Mouse (Mus musculus) hindbrain, postnatal 0 days (tissue): Measurements from ENCODE around the gene Pxmp4. TPM values are rescaled to one million over a fixed set of nuclear protein-coding genes. Genes with fewer than 3 reads are reported as not detected.

Source experiments
- ATAC-seq: fragments of 200-750 bp; cut with Nextera tagmentation; 2 replicates; pipeline ENCODE4 v1.8.0; 2017; ENCODE audit warnings: mild to moderate bottlenecking, moderate TSS enrichment, moderate library complexity
- DNase-seq: peaks from one replicate; pipeline ENCODE4 v3.0.0-alpha.2; 2015; ENCODE audit warnings: low spot score
- H3K27ac ChIP-seq: fragments of 300-500 bp; sonication (generic); 2 replicates; pipeline ENCODE4 v1.5.1; 2014; ENCODE audit warnings: mild to moderate bottlenecking
- H3K27me3 ChIP-seq: fragments of 300-500 bp; sonication (generic); 2 replicates; pipeline ENCODE4 v1.6.1; 2014; ENCODE audit warnings: low read length, mixed read lengths; ENCODE audit not compliant: insufficient read depth
- H3K36me3 ChIP-seq: fragments of 300-500 bp; sonication (generic); 2 replicates; pipeline ENCODE4 v1.6.1; 2014; ENCODE audit warnings: low read length, mixed read lengths; ENCODE audit not compliant: insufficient read depth
- H3K4me1 ChIP-seq: fragments of 300-500 bp; sonication (generic); 2 replicates; pipeline ENCODE4 v1.6.1; 2014; ENCODE audit warnings: antibody characterized with exemption, low read length, mixed read lengths; ENCODE audit not compliant: insufficient read depth
- H3K4me2 ChIP-seq: fragments of 300-500 bp; sonication (generic); 2 replicates; pipeline ENCODE4 v1.6.1; 2014; ENCODE audit warnings: low read depth, mild to moderate bottlenecking, low read length, moderate library complexity, mixed read lengths
- H3K4me3 ChIP-seq: fragments of 300-500 bp; sonication (generic); 2 replicates; pipeline ENCODE4 v1.5.1; 2014; ENCODE audit warnings: low read length
- H3K9ac ChIP-seq: fragments of 300-500 bp; sonication (generic); replicated peaks from 2 replicates; pipeline ENCODE4 v1.6.1; 2014; ENCODE audit warnings: mild to moderate bottlenecking, low read length, moderate library complexity, mixed read lengths
- H3K9me3 ChIP-seq: fragments of 300-500 bp; sonication (generic); 2 replicates; pipeline ENCODE4 v1.6.1; 2016; ENCODE audit warnings: low read length, mixed read lengths
- CTCF ChIP-seq: IDR thresholded peaks from 2 replicates; pipeline ENCODE4 v1.5.1; 2016; ENCODE audit warnings: antibody characterized with exemption, control low read depth, low read depth
- WGBS: fragments of 180-500 bp; shearing (Covaris S2); extraction: QIAGEN DNeasy Blood & Tissue Kit; methylation state at CpG from one replicate; pipeline ENCODE4 v1.1.7; 2014; 5-methylcytosine and 5-hydroxymethylcytosine counted together
- polyA plus RNA-seq: library from polyadenylated mRNA; unstranded; fragments of >200 nt; fragmentation: Nextera tagmentation; extraction: Ambion mirVana; gene quantifications from 2 replicates; pipeline ENCODE4 v1.2.1, GENCODE M21; 2015
- total RNA-seq: library from RNA; depleted of rRNA; stranded (reverse); fragments of >200 nt; gene quantifications from 2 replicates; pipeline ENCODE4 v1.2.3, GENCODE M21; 2014

Gene Pxmp4
- total and polyA plus RNA-seq, 2 experiments from 2014 or later, result 21.9 to 24.8 TPM

DNA sequence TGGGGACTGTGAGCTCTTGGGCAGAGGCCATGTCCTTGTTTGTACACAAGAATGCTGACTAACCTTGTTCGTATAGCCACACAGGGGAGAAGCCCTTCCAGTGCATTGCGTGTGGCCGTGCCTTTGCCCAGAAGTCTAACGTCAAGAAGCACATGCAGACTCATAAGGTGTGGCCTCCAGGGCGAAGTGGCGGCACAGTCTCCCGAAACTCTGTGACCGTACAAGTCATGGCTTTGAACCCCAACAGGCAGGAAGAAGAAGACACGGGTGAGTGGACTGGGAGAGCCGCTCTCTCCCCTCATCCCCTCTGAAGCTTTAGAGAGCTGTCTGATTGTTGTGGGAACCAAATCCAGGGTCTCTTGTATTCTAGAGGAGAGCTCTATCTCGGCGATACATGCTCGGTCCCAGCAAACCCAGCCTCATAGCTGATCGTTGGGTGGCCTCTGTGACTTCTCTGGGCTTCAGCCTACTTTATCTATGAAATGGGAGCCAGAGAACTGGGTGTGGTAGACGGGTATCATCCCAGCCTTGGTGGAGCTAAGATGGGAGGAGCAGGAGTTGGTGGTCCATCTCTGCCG, 28.8 kb upstream of the Pxmp4 start:
- 91% methylated on average over 16 of the region's 16 CpGs for WGBS
- Histone ChIP-seq H3K36me3 (peaks cover 26% of the 10 kb centered on the region), H3K9ac (no peak overlapping the region), H3K4me2 (no peak overlapping the region), H3K27me3 (no peaks in the 10 kb centered on the region), H3K4me1 (no peaks in the 10 kb centered on the region), H3K4me3 (no peak overlapping the region), H3K27ac (no peak overlapping the region), H3K9me3 (no peaks in the 10 kb centered on the region)
- ATAC-seq (no peak), DNase-seq (no peak)
- TF ChIP-seq CTCF, result no peak

DNA sequence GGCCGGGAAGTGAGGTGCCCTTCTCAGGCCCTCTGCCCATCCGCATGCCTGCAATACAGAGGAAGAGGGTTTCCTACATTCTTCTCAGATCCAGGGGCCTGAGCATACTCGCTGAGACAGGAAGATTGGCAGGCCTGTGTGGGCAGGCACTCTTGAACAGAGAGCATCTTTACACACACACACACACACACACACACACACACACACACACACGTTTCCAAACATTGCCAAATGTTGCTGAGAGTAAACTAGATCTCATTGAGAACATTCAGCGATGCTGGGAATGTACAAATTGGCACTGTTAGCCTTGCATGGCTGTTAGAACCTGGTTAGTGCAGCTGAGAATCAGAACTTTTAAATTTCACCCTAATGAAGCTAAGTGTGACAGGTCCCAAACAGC, 27.0 kb upstream of the Pxmp4 start:
- Histone ChIP-seq H3K36me3 (peaks cover 26% of the 10 kb centered on the region), H3K4me3 (no peak overlapping the region), H3K27ac (no peak overlapping the region), H3K4me1 (no peaks in the 10 kb centered on the region), H3K9ac (no peak overlapping the region), H3K27me3 (no peaks in the 10 kb centered on the region), H3K4me2 (no peak overlapping the region), H3K9me3 (no peaks in the 10 kb centered on the region)
- DNase-seq, result no peak
- no peak for ATAC-seq
- no peak for TF ChIP-seq CTCF
- 84% methylated on average over 5 of the region's 5 CpGs for WGBS

DNA sequence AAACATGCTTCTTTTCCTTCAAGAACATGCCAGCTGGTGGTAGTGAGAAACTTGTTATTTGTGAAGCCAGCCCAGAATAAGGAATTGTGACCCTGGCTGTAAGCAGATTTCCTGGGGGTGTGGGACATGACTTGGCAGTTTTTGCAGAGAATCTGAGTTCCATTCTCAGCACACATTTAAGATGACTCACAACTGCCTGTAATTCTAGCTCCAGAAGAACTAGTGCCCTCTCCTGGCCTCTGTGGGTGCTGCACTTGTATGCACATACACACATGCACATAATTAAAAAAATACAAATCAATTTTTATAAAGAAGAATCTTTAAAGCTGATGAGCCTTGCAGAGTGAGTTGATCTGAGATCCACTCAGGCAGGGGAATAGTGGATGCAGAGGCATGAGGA, 20.6 kb upstream of the Pxmp4 start:
- H3K9ac ChIP-seq, result no peak overlapping the region
- peaks cover 35% of the 10 kb centered on the region for H3K36me3 ChIP-seq
- no peaks in the 10 kb centered on the region for H3K27me3 ChIP-seq
- no peak for DNase-seq
- H3K9me3 ChIP-seq, result 0 out of 2 replicates have a peak, but pooled peaks cover 3% of the 10 kb centered on the region
- no peak overlapping the region for H3K4me2 ChIP-seq
- H3K4me1 ChIP-seq, result no peaks in the 10 kb centered on the region
- H3K4me3 ChIP-seq, result no peak overlapping the region
- H3K27ac ChIP-seq, result no peak overlapping the region
- ATAC-seq, result no peak
- peak; percentile 26 for TF ChIP-seq CTCF

DNA sequence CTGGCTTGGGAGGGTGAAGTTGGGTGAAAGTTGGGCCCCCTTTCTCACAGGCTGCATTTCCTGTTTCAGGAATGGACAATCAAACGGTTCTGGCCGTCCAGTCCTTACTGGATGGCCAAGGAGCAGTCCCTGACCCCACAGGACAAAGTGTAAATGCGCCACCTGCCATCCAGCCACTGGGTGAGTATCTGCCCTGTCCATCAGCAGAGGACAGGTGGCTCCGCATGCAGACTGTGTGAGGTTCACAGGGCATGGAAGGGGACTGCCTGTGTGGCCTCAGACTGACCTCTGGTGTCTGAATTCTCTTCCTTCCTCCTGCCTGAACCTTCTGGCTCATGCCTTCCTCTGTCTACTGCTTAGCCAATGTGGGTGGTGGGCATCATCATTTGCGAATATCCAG, 18.2 kb upstream of the Pxmp4 start:
- H3K4me2 ChIP-seq, result no peak overlapping the region
- no peak overlapping the region for H3K4me3 ChIP-seq
- no peak overlapping the region for H3K9ac ChIP-seq
- no peak overlapping the region for H3K27ac ChIP-seq
- no peak for TF ChIP-seq CTCF
- peaks cover 32% of the 10 kb centered on the region for H3K36me3 ChIP-seq
- ATAC-seq, result no peak
- DNase-seq, result no peak
- WGBS, result 80% methylated on average over 5 of the region's 5 CpGs
- no peaks in the 10 kb centered on the region for H3K4me1 ChIP-seq
- 0 out of 2 replicates have a peak, but pooled peaks cover 3% of the 10 kb centered on the region for H3K9me3 ChIP-seq
- no peaks in the 10 kb centered on the region for H3K27me3 ChIP-seq

DNA sequence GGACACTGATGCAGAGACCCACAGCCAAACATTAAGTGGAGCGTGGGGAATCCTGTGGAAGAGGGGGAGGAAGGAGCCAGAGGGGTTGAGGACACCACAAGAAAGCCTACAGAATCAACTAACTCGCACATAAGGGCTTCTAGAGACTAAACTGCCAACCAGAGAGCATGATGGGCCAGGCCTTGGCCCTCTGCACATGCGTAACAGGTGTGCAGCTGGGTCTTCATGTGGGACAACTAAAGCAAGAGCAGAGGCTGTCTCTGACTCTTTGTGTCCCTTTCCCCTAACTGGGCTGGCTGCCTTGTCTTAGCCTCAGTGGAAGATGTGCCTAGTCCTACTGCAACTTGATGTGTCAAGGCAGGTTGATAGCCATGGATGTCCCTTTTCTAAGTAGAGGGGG, 13.6 kb upstream of the Pxmp4 start:
- no peak for ATAC-seq
- H3K4me1 ChIP-seq, result peaks cover 7% of the 10 kb centered on the region; the same call in 1 of the 2 replicates
- no peak for TF ChIP-seq CTCF
- no peak overlapping the region for H3K27ac ChIP-seq
- 97% methylated on average over 3 of the region's 3 CpGs for WGBS
- H3K27me3 ChIP-seq, result no peaks in the 10 kb centered on the region
- no peak overlapping the region for H3K9ac ChIP-seq
- no peaks in the 10 kb centered on the region; the same call in 1 of the 2 replicates for H3K36me3 ChIP-seq
- H3K4me2 ChIP-seq, result no peak overlapping the region
- H3K4me3 ChIP-seq, result no peak overlapping the region
- H3K9me3 ChIP-seq, result no peaks in the 10 kb centered on the region
- DNase-seq, result no peak

DNA sequence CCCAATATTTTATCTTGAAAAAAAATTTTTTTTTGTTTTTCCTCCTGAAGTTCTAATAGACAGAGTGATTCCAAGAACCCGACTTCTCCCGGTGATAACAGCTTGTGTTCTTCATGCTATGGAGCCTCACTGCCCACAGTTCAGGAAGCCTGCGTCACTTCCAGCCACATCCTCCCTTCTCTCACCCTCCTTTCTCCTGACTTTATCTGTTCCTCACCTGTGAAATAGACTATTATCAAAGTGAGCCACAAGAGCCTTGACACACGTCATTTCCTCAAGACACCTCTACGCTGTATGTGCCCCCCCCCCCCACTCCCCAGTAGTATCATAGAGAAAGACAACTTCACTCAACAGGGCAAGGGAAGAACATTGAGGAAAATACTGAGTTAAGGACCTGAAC, 12.2 kb upstream of the Pxmp4 start:
- Histone ChIP-seq H3K27ac (no peak overlapping the region), H3K9ac (no peak overlapping the region), H3K27me3 (no peaks in the 10 kb centered on the region), H3K4me2 (peak overlapping the region; percentile 60; the same call in 1 of the 2 replicates), H3K4me1 (peaks cover 7% of the 10 kb centered on the region; the same call in 1 of the 2 replicates), H3K36me3 (no peaks in the 10 kb centered on the region), H3K4me3 (no peak overlapping the region), H3K9me3 (no peaks in the 10 kb centered on the region)
- 95% methylated on average over 5 of the region's 5 CpGs for WGBS
- ATAC-seq (no peak), DNase-seq (no peak)
- no peak for TF ChIP-seq CTCF

DNA sequence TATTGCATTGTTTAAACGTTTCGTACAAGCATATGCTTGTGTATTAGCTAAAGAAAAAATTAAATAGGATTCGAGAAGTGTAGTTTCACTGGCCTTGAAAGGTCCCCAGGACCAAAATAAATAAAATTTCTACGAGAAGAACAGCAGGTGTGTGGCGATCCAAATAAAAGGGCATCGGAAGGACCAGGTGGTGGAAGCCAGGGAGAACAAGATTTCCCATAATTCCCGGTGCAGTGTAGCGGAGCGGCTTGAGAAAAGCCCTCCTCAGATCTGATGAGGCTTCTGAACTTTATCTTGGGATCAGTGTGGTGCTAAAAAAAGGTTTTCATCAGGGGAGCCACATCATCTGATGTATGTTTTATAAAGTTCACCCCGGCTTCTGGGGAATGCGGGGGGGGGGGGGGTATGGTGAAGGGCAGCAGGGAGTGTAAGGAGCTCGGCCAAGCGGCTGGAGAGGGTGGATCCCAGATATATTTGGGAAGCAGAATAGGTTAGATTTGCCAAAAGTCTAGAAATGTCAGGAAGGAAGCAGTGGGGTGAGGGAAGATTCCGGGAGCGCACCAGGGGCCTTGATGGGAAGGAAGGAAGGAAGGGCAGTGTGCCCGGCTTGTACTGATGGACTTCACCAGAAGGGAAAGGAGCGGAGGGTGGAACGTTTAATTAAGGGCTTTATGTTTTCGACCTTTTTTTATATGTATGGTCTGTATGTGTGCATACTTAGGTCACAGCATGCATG, 11.5 kb upstream of the Pxmp4 start:
- Histone ChIP-seq H3K27me3 (no peaks in the 10 kb centered on the region), H3K36me3 (no peaks in the 10 kb centered on the region), H3K4me3 (no peak overlapping the region), H3K9me3 (no peaks in the 10 kb centered on the region), H3K4me2 (peak overlapping the region; percentile 60), H3K9ac (no peak overlapping the region), H3K4me1 (peaks cover 7% of the 10 kb centered on the region; the same call in 1 of the 2 replicates), H3K27ac (peak overlapping the region; percentile 91; the same call in 1 of the 2 replicates)
- WGBS, result 61% methylated on average over 19 of the region's 19 CpGs
- peak; percentile 28 for DNase-seq
- no peak for ATAC-seq
- TF ChIP-seq CTCF, result no peak
